Mouse (Mus musculus): Measurements from ENCODE around the gene Mettl23. TPM values are rescaled to one million over a fixed set of nuclear protein-coding genes. Genes with fewer than 3 reads are reported as not detected.

Mettl23 gene
- polyA plus RNA-seq, 1 experiment from 2014 or later: 80.4 TPM

DNA sequence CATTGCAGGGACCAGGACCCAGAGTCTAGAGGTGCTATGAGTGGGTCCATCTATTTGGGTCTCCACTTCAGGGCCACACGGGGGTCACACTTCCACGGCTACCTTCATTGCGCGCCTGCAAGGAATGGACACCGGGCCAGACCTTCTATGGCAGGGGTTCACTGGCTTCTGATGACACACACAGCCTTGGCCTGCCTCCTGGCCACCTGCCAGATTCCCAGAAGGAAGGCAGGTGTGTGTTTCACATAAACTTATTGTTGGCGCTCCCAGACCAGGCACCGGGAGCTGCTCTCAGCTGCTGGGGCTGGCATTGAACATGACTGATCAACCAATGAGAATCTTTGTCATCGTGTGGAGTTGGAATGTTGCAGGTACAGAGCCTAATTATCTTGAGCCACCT is 35.4 kb downstream of the Mettl23 start:
- Histone ChIP-seq H3K4me2 (ENCODE audit: low read length) (no peak overlapping the region), H3K4me1 (ENCODE audit: control insufficient read depth, insufficient read depth, low read length) (no peaks in the 10 kb centered on the region), H3K27me3 (ENCODE audit: control insufficient read depth, insufficient read depth, low read length) (no peaks in the 10 kb centered on the region), H3K4me3 (replicated peaks; ENCODE audit: low read depth, low read length) (no peak overlapping the region), H3K9ac (replicated peaks; ENCODE audit: low read length) (no peak overlapping the region), H3K36me3 (ENCODE audit: control insufficient read depth, insufficient read depth, low read length) (peaks cover 17% of the 10 kb centered on the region), H3K27ac (replicated peaks; ENCODE audit: low read depth, low read length) (no peak overlapping the region), H3K9me3 (ENCODE audit: control insufficient read depth, low read length) (no peaks in the 10 kb centered on the region)
- 92% methylated on average over 8 of the region's 8 CpGs for WGBS
- DNase-seq (no peak), ATAC-seq (ENCODE audit: low FRiP score, low TSS enrichment) (no peak)

DNA sequence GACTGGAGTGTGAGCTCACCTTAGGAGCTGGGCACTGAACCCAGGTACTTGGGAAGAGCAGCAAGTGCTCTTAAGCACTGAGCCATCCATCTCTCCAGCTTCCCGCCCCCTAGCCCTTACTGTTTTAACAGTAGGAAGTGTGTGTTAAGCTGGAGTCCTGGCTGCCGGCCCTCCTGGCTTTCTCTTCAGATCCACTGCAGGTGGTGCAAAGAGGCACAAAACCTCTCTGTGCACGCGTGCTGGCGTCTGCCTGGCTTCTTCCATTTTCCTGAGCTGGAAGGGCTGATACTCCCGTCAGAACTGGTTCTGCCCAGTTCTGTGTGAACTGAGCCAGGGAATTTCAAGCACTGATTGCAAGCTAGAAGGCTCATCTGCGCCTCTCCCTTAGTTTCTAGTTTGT is 37.8 kb downstream of the Mettl23 start:
- no peak overlapping the region for H3K4me3 ChIP-seq (replicated peaks; ENCODE audit: low read depth, low read length)
- DNase-seq (no peak), ATAC-seq (ENCODE audit: low FRiP score, low TSS enrichment) (no peak)
- 69% methylated on average over 7 of the region's 7 CpGs for WGBS
- H3K4me1 ChIP-seq (ENCODE audit: control insufficient read depth, insufficient read depth, low read length): no peaks in the 10 kb centered on the region
- no peaks in the 10 kb centered on the region for H3K27me3 ChIP-seq (ENCODE audit: control insufficient read depth, insufficient read depth, low read length)
- no peak overlapping the region for H3K4me2 ChIP-seq (ENCODE audit: low read length)
- no peaks in the 10 kb centered on the region for H3K9me3 ChIP-seq (ENCODE audit: control insufficient read depth, low read length)
- H3K36me3 ChIP-seq (ENCODE audit: control insufficient read depth, insufficient read depth, low read length): no peaks in the 10 kb centered on the region
- no peak overlapping the region for H3K9ac ChIP-seq (replicated peaks; ENCODE audit: low read length)
- H3K27ac ChIP-seq (replicated peaks; ENCODE audit: low read depth, low read length): no peak overlapping the region

DNA sequence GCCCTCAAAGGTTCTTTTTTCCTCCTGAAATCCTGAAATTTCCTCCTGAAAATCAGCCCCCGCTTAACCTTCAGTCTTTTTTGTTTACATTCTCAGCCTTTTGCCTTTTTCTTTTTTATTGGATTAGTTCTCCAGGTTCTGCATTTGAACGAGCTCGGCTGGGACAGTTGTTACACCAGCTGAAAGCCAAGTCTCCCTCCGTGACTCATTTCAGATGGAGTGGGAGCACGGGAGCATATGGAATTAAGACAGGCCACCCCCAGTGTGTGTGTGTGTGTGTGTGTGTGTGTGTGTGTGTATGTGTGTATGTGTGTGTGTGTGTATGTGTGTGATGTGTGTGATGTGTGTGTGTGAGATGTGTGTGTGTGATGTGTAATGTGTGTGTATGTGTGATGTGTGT is 38.4 kb downstream of the Mettl23 start:
- Histone ChIP-seq H3K9me3 (ENCODE audit: control insufficient read depth, low read length) (no peaks in the 10 kb centered on the region), H3K36me3 (ENCODE audit: control insufficient read depth, insufficient read depth, low read length) (no peaks in the 10 kb centered on the region), H3K27me3 (ENCODE audit: control insufficient read depth, insufficient read depth, low read length) (no peaks in the 10 kb centered on the region), H3K4me1 (ENCODE audit: control insufficient read depth, insufficient read depth, low read length) (no peaks in the 10 kb centered on the region), H3K9ac (replicated peaks; ENCODE audit: low read length) (no peak overlapping the region), H3K27ac (replicated peaks; ENCODE audit: low read depth, low read length) (no peak overlapping the region), H3K4me3 (replicated peaks; ENCODE audit: low read depth, low read length) (no peak overlapping the region), H3K4me2 (ENCODE audit: low read length) (no peak overlapping the region)
- ATAC-seq (ENCODE audit: low FRiP score, low TSS enrichment) (no peak), DNase-seq (no peak)
- WGBS: 45% methylated on average over 5 of the region's 5 CpGs

DNA sequence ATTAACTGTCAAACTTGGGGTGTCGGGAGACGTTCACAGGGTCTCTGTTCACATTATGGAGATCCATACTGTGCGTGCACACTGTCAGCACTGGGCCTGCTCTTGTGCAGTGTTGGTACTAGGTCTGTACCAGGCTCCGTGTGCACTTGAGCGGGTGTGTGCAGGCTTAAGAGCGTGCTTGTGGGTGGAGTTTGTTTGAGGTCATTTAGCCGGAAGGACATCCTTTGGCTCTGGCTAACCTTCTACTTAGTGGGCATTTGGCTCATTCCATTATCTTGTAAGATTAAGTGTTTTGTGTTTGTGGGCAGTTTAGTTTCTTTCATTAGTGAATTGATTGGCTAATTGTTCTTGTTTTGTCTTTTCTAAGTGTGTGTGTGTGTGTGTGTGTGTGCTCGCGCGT is 39.4 kb downstream of the Mettl23 start:
- Histone ChIP-seq H3K27me3 (ENCODE audit: control insufficient read depth, insufficient read depth, low read length) (no peaks in the 10 kb centered on the region), H3K4me2 (ENCODE audit: low read length) (no peak overlapping the region), H3K36me3 (ENCODE audit: control insufficient read depth, insufficient read depth, low read length) (no peaks in the 10 kb centered on the region), H3K4me1 (ENCODE audit: control insufficient read depth, insufficient read depth, low read length) (no peaks in the 10 kb centered on the region), H3K4me3 (replicated peaks; ENCODE audit: low read depth, low read length) (no peak overlapping the region), H3K27ac (replicated peaks; ENCODE audit: low read depth, low read length) (no peak overlapping the region), H3K9me3 (ENCODE audit: control insufficient read depth, low read length) (no peaks in the 10 kb centered on the region), H3K9ac (replicated peaks; ENCODE audit: low read length) (no peak overlapping the region)
- DNase-seq (no peak), ATAC-seq (ENCODE audit: low FRiP score, low TSS enrichment) (no peak)
- 89% methylated on average over 10 of the region's 10 CpGs for WGBS

DNA sequence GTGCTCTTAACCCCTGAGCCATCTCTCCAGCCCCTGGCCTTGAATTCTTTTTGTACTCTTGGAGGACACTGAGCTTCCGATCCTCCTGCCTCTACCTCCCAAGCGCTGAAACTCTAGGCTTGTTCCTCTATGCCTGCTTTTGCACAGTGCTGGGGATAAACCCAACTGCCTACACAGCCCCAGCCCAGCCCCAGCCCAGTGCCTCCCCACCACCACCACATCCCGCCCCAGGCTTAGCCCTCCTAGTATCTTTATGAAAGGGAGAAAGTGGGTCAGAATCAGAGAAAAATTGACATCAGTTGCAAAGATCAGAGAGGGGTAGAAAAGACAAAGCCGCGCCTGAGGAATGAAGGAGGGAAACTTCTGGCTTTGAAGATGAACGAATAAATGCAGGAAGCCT is 41.0 kb downstream of the Mettl23 start:
- no peak overlapping the region for H3K9ac ChIP-seq (replicated peaks; ENCODE audit: low read length)
- no peak overlapping the region for H3K4me3 ChIP-seq (replicated peaks; ENCODE audit: low read depth, low read length)
- no peaks in the 10 kb centered on the region for H3K27me3 ChIP-seq (ENCODE audit: control insufficient read depth, insufficient read depth, low read length)
- ATAC-seq (ENCODE audit: low FRiP score, low TSS enrichment) (no peak), DNase-seq (no peak)
- no peak overlapping the region for H3K4me2 ChIP-seq (ENCODE audit: low read length)
- H3K27ac ChIP-seq (replicated peaks; ENCODE audit: low read depth, low read length): no peak overlapping the region
- H3K4me1 ChIP-seq (ENCODE audit: control insufficient read depth, insufficient read depth, low read length): no peaks in the 10 kb centered on the region
- H3K9me3 ChIP-seq (ENCODE audit: control insufficient read depth, low read length): no peaks in the 10 kb centered on the region
- H3K36me3 ChIP-seq (ENCODE audit: control insufficient read depth, insufficient read depth, low read length): no peaks in the 10 kb centered on the region
- WGBS: 88% methylated on average over 6 of the region's 6 CpGs

DNA sequence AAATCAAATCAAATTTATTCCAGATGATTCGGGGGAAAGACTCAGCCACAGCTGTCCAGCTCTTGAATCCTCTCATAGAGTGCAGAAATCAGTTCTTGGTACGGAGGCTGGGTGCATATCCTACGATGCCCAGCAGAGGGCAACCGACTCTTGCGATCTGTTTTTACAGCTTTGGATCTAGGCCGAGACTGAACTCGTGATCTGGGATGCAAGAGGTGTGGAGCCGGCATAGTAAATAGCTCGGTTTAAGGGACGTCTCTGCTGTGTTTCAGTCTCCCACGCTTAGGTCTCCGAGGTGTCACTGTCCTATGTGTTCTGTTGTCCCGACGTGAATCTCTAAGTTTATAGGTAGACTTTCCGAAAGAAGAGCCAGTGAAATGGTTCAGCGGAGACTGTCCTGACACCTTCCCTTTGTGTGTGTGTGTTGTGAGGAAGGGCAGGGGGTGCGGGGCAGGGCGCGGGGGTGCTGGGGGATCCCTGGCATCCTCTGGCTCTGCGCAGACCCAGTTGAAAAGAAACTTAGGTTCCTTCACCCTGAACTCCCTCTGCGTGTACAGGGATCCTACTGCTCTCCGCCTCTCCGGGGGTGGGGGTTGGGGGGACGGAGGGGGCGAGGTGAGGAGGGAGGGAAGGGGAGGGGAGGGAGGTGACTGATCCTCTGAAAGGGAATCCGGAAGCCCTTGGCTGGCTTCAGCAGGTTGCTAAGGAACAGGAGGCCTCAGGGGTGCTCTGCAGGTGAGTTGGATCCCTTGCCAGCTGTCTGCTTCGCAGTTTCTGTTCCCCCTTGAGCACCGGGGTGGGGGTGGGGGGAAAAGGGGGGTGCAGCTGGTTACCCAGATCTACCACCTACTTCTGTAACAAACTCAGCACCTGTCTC is 42.4 kb downstream of the Mettl23 start:
- H3K9ac ChIP-seq (replicated peaks; ENCODE audit: low read length): 0 out of 2 replicates have a peak overlapping the region, but pooled peaks have one; percentile 20
- peak overlapping the region; percentile 16; the same call in 1 of the 2 replicates for H3K4me3 ChIP-seq (replicated peaks; ENCODE audit: low read depth, low read length)
- H3K36me3 ChIP-seq (ENCODE audit: control insufficient read depth, insufficient read depth, low read length): no peaks in the 10 kb centered on the region
- DNase-seq: peak; percentile 96
- H3K27ac ChIP-seq (replicated peaks; ENCODE audit: low read depth, low read length): no peak overlapping the region
- H3K27me3 ChIP-seq (ENCODE audit: control insufficient read depth, insufficient read depth, low read length): no peaks in the 10 kb centered on the region
- no peaks in the 10 kb centered on the region for H3K9me3 ChIP-seq (ENCODE audit: control insufficient read depth, low read length)
- H3K4me2 ChIP-seq (ENCODE audit: low read length): peak overlapping the region; percentile 46
- ATAC-seq (ENCODE audit: low FRiP score, low TSS enrichment): no peak; the same call in 1 of the 2 replicates
- no peaks in the 10 kb centered on the region for H3K4me1 ChIP-seq (ENCODE audit: control insufficient read depth, insufficient read depth, low read length)
- 4% methylated on average over 28 of the region's 28 CpGs for WGBS

DNA sequence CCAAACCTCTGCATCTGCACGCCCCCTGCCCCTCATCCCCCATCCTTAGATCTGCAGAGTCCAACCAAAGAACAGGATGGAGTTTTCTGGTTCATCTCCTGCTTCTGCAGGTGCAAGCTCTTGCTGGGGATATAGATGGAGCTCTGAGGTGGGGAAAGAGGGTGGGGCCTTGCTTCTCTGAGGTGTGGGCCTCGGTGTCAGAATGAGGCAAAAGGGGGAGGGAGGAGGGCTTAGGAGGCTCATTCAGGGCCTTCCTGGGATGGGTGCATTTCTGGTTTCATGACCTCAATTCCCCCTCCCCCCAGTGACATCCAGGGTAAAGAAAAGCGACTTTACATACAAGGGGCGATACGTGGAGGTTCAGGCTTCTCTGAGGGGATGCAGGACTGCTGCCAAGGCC is 44.1 kb downstream of the Mettl23 start:
- Histone ChIP-seq H3K4me2 (ENCODE audit: low read length) (no peak overlapping the region), H3K4me1 (ENCODE audit: control insufficient read depth, insufficient read depth, low read length) (no peaks in the 10 kb centered on the region), H3K4me3 (replicated peaks; ENCODE audit: low read depth, low read length) (no peak overlapping the region), H3K27me3 (ENCODE audit: control insufficient read depth, insufficient read depth, low read length) (no peaks in the 10 kb centered on the region), H3K9ac (replicated peaks; ENCODE audit: low read length) (no peak overlapping the region), H3K9me3 (ENCODE audit: control insufficient read depth, low read length) (no peaks in the 10 kb centered on the region), H3K27ac (replicated peaks; ENCODE audit: low read depth, low read length) (no peak overlapping the region), H3K36me3 (ENCODE audit: control insufficient read depth, insufficient read depth, low read length) (no peaks in the 10 kb centered on the region)
- no peak for ATAC-seq (ENCODE audit: low FRiP score, low TSS enrichment)
- no peak for DNase-seq
- 59% methylated on average over 5 of the region's 5 CpGs for WGBS

DNA sequence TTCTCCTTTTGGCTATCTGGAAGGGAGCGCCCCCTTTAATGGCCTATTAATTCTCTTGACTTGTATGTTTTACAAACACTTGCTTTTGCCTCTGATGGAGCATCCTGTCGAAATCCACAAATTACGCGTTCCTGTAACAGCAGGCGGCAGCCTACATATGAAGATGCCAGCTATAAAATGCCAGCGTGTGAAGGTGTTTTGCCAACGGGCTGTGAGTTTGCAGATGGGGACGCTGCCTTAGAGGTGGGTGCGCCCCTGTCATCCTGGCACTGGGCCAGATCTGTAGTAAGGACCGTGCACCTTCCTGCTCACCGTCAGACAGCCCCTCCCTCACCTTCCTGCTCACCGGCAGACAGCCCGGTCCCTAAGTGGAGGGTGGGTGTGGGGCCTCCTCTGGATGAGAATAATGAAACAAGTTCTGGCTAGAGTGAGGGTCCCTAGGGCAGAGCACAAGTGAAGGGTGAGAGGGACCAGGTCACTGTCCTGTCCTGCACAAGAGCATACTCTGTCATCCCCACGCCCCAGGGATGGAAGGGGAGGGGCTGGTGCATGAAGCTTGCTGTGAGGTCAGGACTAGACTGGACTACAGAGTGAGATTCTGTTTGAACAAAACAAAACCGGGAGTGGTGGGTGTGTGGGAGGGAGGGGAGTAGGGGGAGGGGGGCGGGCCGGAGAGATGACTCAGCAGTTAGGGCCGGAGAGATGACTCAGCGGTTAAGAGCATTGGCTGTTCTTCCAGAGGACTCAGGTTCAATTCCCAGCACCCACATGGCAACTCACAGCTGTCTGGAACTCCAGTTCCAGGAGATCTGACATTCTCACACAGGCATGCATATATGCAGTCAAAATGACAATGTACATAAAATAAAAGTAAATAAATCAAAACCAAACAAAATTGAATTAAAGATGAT is 50.7 kb downstream of the Mettl23 start:
- Histone ChIP-seq H3K27me3 (ENCODE audit: control insufficient read depth, insufficient read depth, low read length) (no peaks in the 10 kb centered on the region), H3K27ac (replicated peaks; ENCODE audit: low read depth, low read length) (no peak overlapping the region), H3K9ac (replicated peaks; ENCODE audit: low read length) (no peak overlapping the region), H3K36me3 (ENCODE audit: control insufficient read depth, insufficient read depth, low read length) (no peaks in the 10 kb centered on the region), H3K4me3 (replicated peaks; ENCODE audit: low read depth, low read length) (no peak overlapping the region), H3K4me1 (ENCODE audit: control insufficient read depth, insufficient read depth, low read length) (no peaks in the 10 kb centered on the region), H3K4me2 (ENCODE audit: low read length) (no peak overlapping the region), H3K9me3 (ENCODE audit: control insufficient read depth, low read length) (no peaks in the 10 kb centered on the region)
- 77% methylated on average over 19 of the region's 19 CpGs for WGBS
- DNase-seq (no peak), ATAC-seq (ENCODE audit: low FRiP score, low TSS enrichment) (no peak)

Measured in midbrain, embryonic 14.5 days (tissue).